Mouse (Mus musculus): Measurements from ENCODE around the gene Adcy9. TPM values are rescaled to one million over a fixed set of nuclear protein-coding genes. Genes with fewer than 3 reads are reported as not detected.

The Adcy9 gene
- total RNA-seq (2014; fragmentation: Nextera tagmentation) (1.5 and 2.9 TPM in 2 replicates), total RNA-seq (2017) (2.5 and 4.7 TPM in 2 replicates)

GRCm38 (mm10) chr16:4420298-4421054, at the start of gene Adcy9:
TSS of gene Adcy9 (minus strand) at chr16:4420498.
- ATAC-seq (replicated peaks; ENCODE audit: poor library complexity, severe bottlenecking): peak; percentile 80

- peak; percentile 60 for ATAC-seq (replicated peaks; ENCODE audit: poor library complexity, severe bottlenecking)
These were observed 49.5 kb upstream of the Adcy9 start for GRCm38 (mm10) chr16:4469599-4470352.

GRCm38 (mm10) chr16:4464529-4465089, 44.3 kb upstream of the Adcy9 start:
- ATAC-seq (replicated peaks; ENCODE audit: poor library complexity, severe bottlenecking): peak; percentile 52

DNA sequence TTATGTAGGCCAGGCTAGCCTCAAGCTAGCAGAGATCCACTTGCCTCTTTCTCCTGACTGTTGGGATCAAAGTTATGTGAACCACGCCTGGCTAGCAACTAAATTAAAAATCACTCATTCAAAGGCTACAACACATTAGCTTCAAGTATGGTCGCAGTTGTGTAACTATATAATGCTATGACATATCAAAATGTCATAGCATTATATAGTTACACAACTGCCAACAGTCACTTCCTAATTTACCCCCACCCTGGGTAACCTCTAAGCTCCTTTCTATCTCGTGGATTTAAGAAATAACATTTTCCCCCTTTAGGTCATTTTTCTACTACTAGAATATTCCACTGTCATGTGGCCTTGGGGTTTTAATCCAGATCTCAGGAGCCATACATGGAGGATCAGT, 37.6 kb upstream of the Adcy9 start:
- peak; percentile 77 for ATAC-seq (replicated peaks; ENCODE audit: poor library complexity, severe bottlenecking)

- no peak for ATAC-seq (replicated peaks; ENCODE audit: poor library complexity, severe bottlenecking)
These were observed 36.1 kb upstream of the Adcy9 start for GRCm38 (mm10) chr16:4456391-4456790.

DNA sequence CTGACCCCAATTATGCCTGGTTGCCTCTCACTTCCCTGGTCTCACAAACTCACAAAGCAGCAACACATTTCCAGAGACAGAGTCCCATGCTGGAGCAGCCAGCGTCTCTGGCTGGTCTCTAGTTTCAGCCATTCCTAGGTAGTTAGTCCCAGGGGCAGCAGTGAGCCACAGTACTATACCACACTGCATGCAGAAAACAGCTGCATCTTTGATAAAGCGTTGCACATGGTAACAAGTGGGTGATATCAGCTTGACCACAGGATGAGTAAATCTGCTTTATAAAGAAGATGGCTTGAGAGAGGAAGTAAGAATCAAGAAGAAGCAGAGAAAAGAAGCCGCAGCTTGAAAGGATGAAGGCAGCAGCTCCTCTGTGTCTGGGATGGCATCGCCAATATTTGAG, 35.4 kb upstream of the Adcy9 start:
- ATAC-seq (replicated peaks; ENCODE audit: poor library complexity, severe bottlenecking): peak; percentile 65

- ATAC-seq (replicated peaks; ENCODE audit: poor library complexity, severe bottlenecking): no peak
These were observed 34.3 kb upstream of the Adcy9 start for GRCm38 (mm10) chr16:4454563-4454962.

DNA sequence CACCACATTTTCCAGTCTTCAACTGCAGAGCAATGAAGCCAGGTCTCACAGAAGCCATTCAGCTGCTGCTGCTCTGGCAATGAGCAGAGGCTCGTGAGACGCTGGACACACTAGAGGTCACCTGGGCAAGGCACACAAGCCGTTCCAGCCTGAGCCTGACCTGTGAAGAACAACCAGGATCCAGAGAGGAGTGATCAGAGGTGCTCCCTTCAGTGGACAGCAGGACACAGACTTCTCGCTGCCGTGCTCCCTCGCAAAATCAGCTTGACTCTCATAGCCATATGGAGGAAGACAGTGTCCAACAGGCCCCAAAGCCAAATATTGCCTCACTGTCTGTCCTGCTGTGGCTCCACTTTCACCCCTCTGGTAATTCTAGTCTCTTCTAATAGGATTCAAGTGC, 29.1 kb upstream of the Adcy9 start:
- ATAC-seq (replicated peaks; ENCODE audit: poor library complexity, severe bottlenecking): no peak

GRCm38 (mm10) chr16:4448235-4448634, 27.9 kb upstream of the Adcy9 start:
- no peak for ATAC-seq (replicated peaks; ENCODE audit: poor library complexity, severe bottlenecking)

DNA sequence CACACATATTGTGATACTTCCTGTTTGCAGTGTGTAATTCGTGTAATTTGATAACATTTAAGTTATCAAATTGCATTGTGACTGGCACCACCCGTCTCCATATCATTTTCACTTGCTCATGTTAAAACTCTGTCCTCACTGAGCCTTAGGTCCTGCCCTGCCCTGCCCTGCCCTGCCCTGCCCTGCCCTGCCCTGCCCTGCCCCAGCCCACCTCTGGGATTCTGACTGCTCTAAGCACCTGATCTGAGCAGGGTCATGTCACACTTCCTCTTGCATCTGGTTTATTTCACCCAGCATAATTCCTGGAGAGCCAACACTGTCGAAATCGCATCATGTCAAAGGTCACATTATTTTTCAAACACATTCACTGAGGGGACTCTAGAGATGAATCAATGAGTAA, 26.1 kb upstream of the Adcy9 start:
- ATAC-seq (replicated peaks; ENCODE audit: poor library complexity, severe bottlenecking): peak; percentile 48

- no peak for ATAC-seq (replicated peaks; ENCODE audit: poor library complexity, severe bottlenecking)
These were observed 24.1 kb upstream of the Adcy9 start for GRCm38 (mm10) chr16:4444378-4444777.

- ATAC-seq (replicated peaks; ENCODE audit: poor library complexity, severe bottlenecking): no peak
These were observed 19.2 kb upstream of the Adcy9 start for GRCm38 (mm10) chr16:4439302-4440066.

- peak; percentile 71 for ATAC-seq (replicated peaks; ENCODE audit: poor library complexity, severe bottlenecking)
These were observed 16.4 kb upstream of the Adcy9 start for GRCm38 (mm10) chr16:4436738-4437137.

DNA sequence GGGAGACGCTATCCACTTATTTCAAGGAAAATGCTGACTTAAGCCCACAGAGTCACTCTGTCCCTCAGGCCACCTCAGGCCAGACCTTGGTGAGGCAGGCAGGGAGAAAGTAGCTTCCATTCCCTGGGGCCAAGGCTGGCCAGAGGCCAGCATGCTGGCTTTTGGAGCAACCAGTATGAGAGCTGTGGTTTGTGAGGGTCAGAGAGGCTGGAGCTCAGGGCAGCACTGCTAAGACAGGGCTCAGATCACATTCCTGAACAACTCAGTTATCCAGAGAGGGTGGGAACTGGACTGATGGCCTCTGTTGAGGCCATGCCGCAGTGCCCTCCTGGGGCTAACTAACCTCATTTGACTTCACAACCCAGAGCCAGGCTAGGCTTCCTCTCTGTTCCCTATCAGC, 15.1 kb upstream of the Adcy9 start:
- no peak for ATAC-seq (replicated peaks; ENCODE audit: poor library complexity, severe bottlenecking)

DNA sequence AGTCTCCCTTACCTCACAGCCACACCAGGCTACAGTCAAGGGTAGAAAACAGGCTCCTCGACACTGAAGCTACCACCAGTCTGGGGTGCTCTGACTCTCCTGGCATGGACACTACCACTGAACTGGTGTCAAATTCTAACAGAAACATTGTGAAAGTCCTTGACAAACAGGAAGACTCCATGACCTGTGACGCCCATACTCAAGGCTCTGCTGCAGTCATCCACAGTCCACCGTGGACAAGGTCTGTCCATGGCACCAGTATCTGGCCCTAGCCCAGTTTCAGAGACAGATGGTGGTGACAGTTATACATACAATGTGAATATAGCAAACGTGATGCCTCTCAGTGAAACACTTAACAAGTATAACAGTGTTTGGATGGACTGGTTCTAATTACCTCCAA, 11.5 kb upstream of the Adcy9 start:
- peak; percentile 23; the same call in 1 of the 2 replicates for ATAC-seq (replicated peaks; ENCODE audit: poor library complexity, severe bottlenecking)

DNA sequence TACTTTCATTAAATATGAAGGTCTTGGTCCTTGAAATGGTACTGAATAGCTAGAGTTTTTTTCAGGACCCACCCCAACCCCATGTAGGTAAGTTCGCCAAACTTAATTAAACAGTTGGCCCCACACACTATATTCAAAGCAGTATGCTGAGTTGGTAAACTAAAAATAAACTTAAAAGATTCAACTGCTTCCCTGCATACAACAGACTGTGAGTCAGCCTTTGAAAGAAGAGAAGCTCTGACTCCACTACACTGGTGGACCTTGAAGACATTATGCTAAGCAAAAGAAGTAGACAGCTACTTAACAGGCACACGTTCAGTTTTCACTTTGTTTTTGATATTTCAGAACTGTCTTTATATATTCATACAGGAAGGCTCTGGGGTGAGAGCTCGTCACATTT, 10.7 kb upstream of the Adcy9 start:
- ATAC-seq (replicated peaks; ENCODE audit: poor library complexity, severe bottlenecking): no peak

- ATAC-seq (replicated peaks; ENCODE audit: poor library complexity, severe bottlenecking): no peak
These were observed 9.9 kb upstream of the Adcy9 start for GRCm38 (mm10) chr16:4430232-4430631.

DNA sequence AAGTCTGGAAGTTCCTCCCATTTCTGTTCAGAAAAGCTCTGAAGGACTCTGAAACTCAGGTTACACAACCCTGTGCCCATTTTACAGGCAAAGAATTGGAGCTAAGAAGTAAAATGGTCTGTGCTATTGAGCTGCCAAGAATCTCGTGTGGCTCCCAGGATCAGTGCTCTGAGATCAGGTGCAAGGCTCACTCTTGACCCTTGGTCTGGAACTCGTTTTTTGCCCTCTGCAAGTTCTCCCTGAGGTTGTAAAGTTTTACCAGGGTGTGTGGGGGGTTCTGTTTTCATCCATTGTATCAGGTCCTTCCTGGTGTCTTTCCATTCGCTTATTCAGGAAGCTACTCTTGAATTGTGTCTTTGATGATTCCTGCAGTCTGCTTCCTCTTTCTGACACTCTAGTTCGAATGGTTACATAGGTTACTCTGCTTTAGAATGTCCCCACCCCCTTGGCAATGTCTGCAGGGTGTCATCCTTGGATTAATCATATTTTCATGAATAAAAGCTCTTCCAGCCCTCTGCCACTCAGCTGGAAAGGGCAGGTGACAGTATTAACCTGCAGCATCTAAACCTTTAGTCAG, 5.4 kb upstream of the Adcy9 start:
- peak; percentile 90 for ATAC-seq (replicated peaks; ENCODE audit: poor library complexity, severe bottlenecking)

- no peak for ATAC-seq (replicated peaks; ENCODE audit: poor library complexity, severe bottlenecking)
These were observed 3.3 kb upstream of the Adcy9 start for GRCm38 (mm10) chr16:4423613-4424012.

- no peak for ATAC-seq (replicated peaks; ENCODE audit: poor library complexity, severe bottlenecking)
These were observed 2.7 kb upstream of the Adcy9 start for GRCm38 (mm10) chr16:4422991-4423390.

Data from granulocyte monocyte progenitor cell, adult 5-6 weeks (primary cell).